Mouse (Mus musculus) olfactory bulb, adult 2 months (tissue): ENCODE data around the gene Tert.

Experiments used
- CTCF ChIP-seq: fragments of 200-500 bp; IDR thresholded peaks from 2 replicates; pipeline ENCODE4 v1.5.1; 2012; ENCODE audit warnings: low read depth, mild to moderate bottlenecking, low read length, moderate library complexity; ENCODE audit not compliant: insufficient read depth
- POLR2A ChIP-seq: fragments of 200-500 bp; IDR thresholded peaks from 2 replicates; pipeline ENCODE4 v1.6.1; 2012; ENCODE audit warnings: mild to moderate bottlenecking, low read depth, low read length, moderate library complexity; ENCODE audit not compliant: insufficient read depth

GRCm38 (mm10) chr13:73603522-73604155, 23.1 kb upstream of the Tert start, which contains the start of gene Clptm1l:
- TF ChIP-seq CTCF, result no peak
- peak; percentile 82 for TF ChIP-seq POLR2A
